Mouse (Mus musculus): ENCODE measurements around the gene Tagln2. TPM values are rescaled to one million over a fixed set of nuclear protein-coding genes. Genes with fewer than 3 reads are reported as not detected.

Tagln2 gene
- polyA plus RNA-seq, 1 experiment from 2014 or later = 233 TPM

DNA sequence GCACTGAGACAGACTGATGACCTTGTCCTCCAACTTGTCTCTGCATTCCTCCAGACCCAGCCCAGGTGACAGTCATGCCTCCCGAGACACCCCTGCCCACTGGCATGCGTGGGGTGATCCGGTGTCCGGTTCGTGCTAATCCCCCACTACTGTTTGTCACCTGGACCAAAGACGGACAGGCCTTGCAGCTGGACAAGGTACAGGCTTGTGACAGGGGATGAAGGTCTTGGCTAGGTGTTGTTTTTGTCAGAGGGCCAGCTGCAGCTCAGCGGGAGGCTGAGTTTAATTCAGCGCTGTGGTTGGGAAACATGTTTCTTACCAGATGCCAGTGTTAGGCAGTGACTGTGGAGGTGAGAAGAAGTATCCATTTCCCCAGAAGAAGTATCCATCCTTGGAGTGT lies 7.8 kb upstream of the Tagln2 start:
- H3K9me3 ChIP-seq = no peaks in the 10 kb centered on the region
- no peak overlapping the region for H3K27ac ChIP-seq
- H3K4me2 ChIP-seq = no peak overlapping the region
- H3K4me1 ChIP-seq = peaks cover 8% of the 10 kb centered on the region
- H3K4me3 ChIP-seq = no peak overlapping the region
- H3K27me3 ChIP-seq = no peaks in the 10 kb centered on the region
- H3K9ac ChIP-seq = no peak overlapping the region
- peaks cover 18% of the 10 kb centered on the region for H3K36me3 ChIP-seq
- no peak for ATAC-seq (ENCODE audit: insufficient number of reproducible peaks, low FRiP score, low TSS enrichment, low read depth)
- 76% methylated on average over 8 of the region's 8 CpGs for WGBS

DNA sequence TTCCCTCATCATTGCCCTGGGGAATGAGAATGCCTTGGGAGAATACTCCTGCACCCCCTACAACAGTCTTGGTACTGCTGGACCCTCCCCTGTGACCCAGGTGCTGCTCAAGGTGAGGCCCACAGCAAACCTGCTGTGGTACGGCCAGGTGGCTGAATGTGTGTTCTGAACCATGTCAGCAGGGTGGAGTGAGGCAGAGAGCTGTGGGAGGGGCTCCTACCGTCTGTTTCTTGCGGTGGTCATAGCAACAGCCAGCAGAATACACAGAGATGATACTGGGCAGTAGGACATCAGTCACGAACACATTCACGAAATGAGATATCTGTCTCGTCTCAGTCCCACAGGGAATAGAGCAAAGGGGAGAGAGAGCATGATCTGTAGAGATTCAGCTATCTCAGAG lies 6.3 kb upstream of the Tagln2 start:
- ATAC-seq (ENCODE audit: insufficient number of reproducible peaks, low FRiP score, low TSS enrichment, low read depth) = no peak
- Histone ChIP-seq H3K4me1 (peaks cover 6% of the 10 kb centered on the region), H3K4me2 (no peak overlapping the region), H3K27me3 (no peaks in the 10 kb centered on the region), H3K4me3 (no peak overlapping the region), H3K27ac (no peak overlapping the region), H3K9ac (no peak overlapping the region), H3K36me3 (peaks cover 21% of the 10 kb centered on the region), H3K9me3 (no peaks in the 10 kb centered on the region)
- 75% methylated on average over 6 of the region's 6 CpGs for WGBS

DNA sequence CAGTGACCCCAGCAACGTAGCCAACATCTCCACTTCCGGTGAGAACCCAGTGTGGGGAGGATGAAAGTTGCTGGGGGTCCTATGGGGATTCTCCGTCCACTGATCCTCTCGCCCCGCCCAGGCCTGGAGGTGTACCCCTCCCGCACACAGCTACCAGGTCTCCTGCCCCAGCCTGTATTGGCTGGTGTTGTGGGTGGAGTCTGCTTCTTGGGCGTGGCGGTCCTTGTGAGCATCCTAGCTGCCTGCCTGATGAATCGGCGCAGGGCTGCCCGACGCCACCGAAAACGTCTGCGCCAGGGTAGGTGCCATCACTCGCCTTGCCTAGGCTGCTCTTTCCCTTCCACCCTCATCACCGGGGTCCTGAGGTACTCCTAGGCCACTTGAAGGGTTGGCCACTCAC lies 3.8 kb upstream of the Tagln2 start:
- Histone ChIP-seq H3K4me2 (no peak overlapping the region), H3K36me3 (peaks cover 21% of the 10 kb centered on the region), H3K9ac (no peak overlapping the region), H3K27me3 (no peaks in the 10 kb centered on the region), H3K27ac (no peak overlapping the region), H3K4me3 (no peak overlapping the region), H3K9me3 (no peaks in the 10 kb centered on the region), H3K4me1 (peaks cover 18% of the 10 kb centered on the region)
- 84% methylated on average over 17 of the region's 17 CpGs for WGBS
- no peak for ATAC-seq (ENCODE audit: insufficient number of reproducible peaks, low FRiP score, low TSS enrichment, low read depth)

DNA sequence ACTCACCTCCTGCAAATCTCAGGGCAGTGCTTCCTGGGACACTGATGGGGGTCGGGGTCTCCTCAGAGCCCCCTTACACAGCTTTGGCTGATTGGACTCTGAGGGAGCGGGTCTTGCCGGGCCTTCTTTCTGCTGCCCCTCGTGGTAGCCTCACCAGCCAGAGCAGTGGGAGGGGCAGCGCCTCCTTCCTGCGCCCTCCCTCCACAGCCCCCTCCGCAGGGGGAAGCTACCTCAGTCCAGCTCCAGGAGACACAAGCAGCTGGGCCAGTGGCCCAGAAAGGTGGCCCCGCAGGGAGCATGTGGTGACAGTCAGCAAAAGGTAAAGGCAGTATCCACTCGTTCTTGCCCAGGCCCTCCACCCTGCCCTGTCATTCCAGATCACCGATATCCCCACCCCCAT lies 2.4 kb upstream of the Tagln2 start:
- H3K9ac ChIP-seq = no peak overlapping the region
- H3K27ac ChIP-seq = no peak overlapping the region
- H3K4me3 ChIP-seq = no peak overlapping the region
- H3K27me3 ChIP-seq = no peaks in the 10 kb centered on the region
- peaks cover 32% of the 10 kb centered on the region for H3K4me1 ChIP-seq
- no peaks in the 10 kb centered on the region for H3K9me3 ChIP-seq
- WGBS = 80% methylated on average over 10 of the region's 10 CpGs
- H3K36me3 ChIP-seq = peaks cover 21% of the 10 kb centered on the region
- no peak for ATAC-seq (ENCODE audit: insufficient number of reproducible peaks, low FRiP score, low TSS enrichment, low read depth)
- H3K4me2 ChIP-seq = no peak overlapping the region

DNA sequence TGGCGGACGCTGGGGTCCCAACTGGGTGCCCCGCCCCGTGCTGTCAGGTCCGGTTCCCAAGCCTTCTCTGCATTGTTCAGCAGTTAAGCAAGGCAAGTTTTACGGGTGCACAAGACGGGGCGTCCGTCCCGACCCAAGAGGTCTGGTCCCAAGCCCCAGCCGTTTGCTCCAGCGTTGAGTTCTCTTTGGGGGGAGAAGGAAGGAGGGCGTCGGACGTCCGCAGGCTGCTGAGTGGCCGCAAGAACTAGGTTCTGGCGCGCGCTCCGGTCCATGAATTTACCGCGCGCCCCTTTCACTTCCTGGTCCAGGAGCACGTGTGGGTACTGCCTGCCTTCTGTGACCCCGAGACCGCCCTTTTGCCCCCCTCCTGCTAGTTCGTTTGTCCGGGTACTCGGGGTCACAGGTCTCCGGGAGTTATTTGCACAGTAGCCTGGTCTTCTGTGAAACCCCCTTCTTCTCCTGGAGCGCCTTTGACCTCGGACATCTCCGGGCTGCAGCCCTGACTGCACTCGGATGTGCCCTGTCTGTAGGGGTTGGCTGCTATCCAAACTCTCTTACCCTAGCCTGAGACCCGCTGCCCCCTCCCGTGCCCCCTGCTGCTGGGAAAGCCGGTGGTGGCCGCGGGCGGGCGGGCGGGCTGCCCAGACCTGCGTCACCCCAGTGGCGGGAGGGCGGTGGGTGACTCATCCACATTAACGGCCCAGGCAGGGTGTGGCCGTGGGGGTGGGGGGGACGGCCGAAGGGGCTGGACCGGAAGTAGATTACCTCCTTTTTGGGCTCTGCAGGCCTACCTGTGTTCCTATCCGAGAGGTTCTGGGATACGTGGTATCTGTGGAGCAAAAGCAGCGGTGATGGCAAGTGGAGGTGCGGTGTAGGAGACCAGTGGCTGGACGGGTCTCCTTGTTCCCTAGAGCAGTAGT lies 864 bp downstream of the Tagln2 start:
- peak overlapping the region; percentile 85 for H3K27ac ChIP-seq
- H3K27me3 ChIP-seq = no peaks in the 10 kb centered on the region
- peak overlapping the region; percentile 41 for H3K9ac ChIP-seq
- no peaks in the 10 kb centered on the region for H3K9me3 ChIP-seq
- H3K4me2 ChIP-seq = peak overlapping the region; percentile 72
- ATAC-seq (ENCODE audit: insufficient number of reproducible peaks, low FRiP score, low TSS enrichment, low read depth) = 0 out of 2 replicates have a peak, but pooled peaks have one; percentile 17
- H3K36me3 ChIP-seq = peaks cover 22% of the 10 kb centered on the region
- peak overlapping the region; percentile 55 for H3K4me3 ChIP-seq
- peaks cover 58% of the 10 kb centered on the region for H3K4me1 ChIP-seq
- WGBS = under 1% methylated on average over 44 of the region's 56 CpGs

DNA sequence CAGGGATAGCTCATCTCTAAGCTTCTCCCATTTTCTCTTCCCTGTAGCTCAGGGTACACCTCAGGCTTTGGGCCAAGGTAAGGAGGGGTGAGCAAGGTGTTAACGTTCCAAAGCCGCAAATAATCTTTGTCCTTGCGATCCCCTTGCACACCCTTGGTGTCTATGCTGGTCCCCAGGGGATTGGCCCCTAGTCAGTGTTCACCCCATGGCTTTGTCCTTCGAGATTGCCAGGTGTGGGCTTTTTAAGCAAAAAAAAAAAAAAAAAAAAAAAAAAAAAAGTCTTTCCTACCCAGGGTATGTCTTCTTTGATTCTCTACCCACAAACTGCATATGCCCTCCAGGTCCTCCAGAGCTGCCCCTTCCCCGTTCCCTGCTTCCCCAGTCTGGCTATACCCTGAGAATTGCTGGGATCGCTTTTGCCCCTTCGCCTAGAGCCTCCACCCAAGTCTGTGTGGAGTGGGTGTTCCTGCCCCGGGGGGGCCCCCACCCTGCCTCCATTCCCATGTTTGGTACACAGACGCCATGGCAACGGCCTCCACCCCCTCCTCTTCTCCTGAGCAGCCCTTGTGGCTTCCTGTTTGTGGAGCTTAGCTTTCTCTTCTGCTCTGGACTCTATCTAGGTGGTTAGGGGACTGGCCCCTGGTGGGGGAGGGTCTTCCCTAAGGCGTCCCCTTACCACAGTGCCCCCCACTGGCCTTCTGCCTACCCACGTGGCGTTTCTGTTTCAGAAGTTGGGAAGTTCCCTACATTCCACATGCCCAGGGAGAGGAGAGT lies 1.7 kb downstream of the Tagln2 start:
- Histone ChIP-seq H3K4me3 (peak overlapping the region; percentile 55), H3K9me3 (no peaks in the 10 kb centered on the region), H3K4me1 (peaks cover 60% of the 10 kb centered on the region), H3K27me3 (no peaks in the 10 kb centered on the region), H3K27ac (peak overlapping the region; percentile 85), H3K9ac (no peak overlapping the region; the same call in 1 of the 2 replicates), H3K36me3 (peaks cover 21% of the 10 kb centered on the region), H3K4me2 (peak overlapping the region; percentile 72)
- 29% methylated on average over 13 of the region's 13 CpGs for WGBS
- no peak for ATAC-seq (ENCODE audit: insufficient number of reproducible peaks, low FRiP score, low TSS enrichment, low read depth)

DNA sequence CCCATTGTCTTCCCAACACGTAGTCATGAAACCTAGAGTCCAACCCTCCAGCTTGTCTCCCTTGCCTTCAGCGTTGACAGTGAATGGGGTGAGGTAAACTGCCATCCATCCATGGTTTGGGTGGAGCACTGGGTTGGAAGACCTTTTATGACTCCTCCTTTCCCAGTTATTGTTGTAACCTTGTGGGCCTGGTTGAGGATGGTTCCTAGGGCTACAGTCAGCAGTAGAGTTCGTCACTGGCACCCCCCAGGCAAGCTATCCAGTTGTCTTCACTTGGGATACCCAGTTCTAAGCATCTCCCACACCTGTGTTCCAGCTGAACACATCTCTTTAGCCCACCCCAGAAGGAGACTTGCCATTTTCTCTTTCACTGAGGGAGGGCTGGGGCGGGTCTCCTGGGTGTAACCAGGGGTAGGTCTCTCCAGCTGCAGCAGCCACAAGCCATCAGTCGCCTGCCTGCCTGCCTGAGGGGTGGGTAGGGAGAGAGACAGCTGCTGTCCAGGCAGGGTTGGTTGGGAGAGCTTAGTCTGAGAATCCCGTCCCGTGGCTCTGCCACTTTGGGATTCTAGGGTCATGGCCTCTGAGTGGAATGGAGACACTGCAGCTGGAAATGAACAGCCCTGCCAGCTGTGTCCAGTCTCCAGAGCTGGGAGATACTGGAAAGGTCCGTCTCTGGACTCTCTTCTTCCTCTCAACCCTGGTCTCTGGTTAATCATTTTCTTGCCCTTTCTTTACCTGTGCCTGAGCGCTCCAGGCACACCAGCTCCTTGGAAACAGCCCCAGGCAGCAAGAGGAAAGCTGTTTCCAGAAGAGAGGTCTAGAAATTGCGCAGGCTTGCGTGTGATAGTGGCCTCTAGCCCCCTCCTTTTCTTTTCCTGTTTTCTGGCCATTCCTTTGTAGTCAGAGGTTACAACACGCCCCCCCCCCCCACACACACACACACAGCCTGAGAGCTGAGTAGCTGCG lies 2.6 kb downstream of the Tagln2 start:
- peaks cover 68% of the 10 kb centered on the region for H3K4me1 ChIP-seq
- H3K27ac ChIP-seq = peak overlapping the region; percentile 85

DNA sequence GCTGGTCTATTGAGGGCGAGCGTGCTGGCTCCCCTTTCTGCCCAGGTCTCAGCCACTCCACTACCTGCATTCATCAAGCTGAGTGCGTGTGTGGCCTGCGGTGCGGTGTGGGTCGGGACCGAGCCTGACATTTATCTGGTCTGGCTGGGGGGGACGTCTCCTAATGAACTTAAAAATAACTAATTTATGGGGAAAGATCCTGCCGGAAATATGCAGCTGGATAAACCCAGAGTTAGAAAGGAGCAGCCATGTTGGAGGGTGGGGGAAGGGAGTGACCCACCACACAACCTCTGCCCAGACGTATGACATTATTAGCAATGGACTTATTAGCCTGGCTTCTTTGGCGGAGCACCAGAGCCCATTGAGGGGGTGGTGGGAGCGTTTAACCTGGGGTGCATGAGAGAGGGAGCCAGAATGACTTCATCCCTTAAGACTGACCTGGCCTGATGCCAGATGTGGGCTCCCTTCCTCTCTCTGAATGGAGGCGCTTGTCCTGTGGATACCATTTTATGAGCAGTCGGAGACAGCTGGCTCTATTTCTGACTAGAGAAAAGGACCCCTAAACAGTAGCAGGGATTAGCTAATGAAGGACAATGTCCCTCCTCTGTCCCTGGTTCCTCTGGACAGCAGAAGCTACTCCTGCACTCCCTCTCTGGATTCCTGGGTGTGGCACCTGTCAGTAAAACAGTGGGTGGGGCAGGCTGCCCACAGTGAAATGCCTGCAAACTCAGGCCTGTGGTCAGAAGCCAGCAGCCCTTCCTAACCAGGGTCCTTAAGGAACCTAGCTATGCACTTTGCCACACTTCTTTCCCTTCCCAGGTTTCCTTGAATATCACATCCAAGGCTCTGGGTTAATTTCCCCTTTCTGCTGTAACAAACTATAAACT lies 3.5 kb downstream of the Tagln2 start:
- Histone ChIP-seq H3K36me3 (peaks cover 18% of the 10 kb centered on the region; the same call in 1 of the 2 replicates), H3K4me1 (peaks cover 75% of the 10 kb centered on the region), H3K4me3 (peak overlapping the region; percentile 55; the same call in 1 of the 2 replicates), H3K27ac (peak overlapping the region; percentile 85), H3K27me3 (no peaks in the 10 kb centered on the region), H3K9me3 (no peaks in the 10 kb centered on the region), H3K4me2 (peak overlapping the region; percentile 72), H3K9ac (no peak overlapping the region)
- no peak for ATAC-seq (ENCODE audit: insufficient number of reproducible peaks, low FRiP score, low TSS enrichment, low read depth)
- WGBS = 32% methylated on average over 14 of the region's 14 CpGs

More for the DNA sequence above, 2.6 kb downstream of the Tagln2 start:
- no peak for ATAC-seq (ENCODE audit: insufficient number of reproducible peaks, low FRiP score, low TSS enrichment, low read depth)
- WGBS = 39% methylated on average over 12 of the region's 13 CpGs
- Histone ChIP-seq H3K9ac (no peak overlapping the region), H3K36me3 (peaks cover 20% of the 10 kb centered on the region), H3K9me3 (no peaks in the 10 kb centered on the region), H3K4me2 (peak overlapping the region; percentile 72), H3K27me3 (no peaks in the 10 kb centered on the region), H3K4me3 (peak overlapping the region; percentile 55)

DNA sequence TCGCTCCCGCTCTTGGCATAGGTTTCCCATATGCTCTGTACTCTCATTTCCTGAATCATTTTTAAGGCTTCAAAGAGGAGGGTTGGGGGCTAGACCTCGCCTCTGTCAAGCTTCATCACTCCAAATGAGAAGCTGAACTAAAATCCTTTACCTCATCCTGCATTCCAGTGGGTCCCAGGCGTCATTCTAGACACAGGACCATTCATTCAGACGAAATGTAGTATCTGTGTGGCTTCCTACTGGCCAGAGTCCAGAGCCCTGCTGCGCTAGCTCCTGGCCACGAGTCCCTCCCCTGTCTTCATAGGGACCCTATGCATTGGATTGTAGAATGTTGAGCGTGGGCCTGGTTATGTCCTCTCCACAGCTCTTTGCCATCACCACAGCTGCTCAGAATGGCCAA lies 4.9 kb downstream of the Tagln2 start:
- H3K4me2 ChIP-seq = no peak overlapping the region
- H3K4me1 ChIP-seq = peaks cover 70% of the 10 kb centered on the region
- H3K27me3 ChIP-seq = no peaks in the 10 kb centered on the region
- H3K9me3 ChIP-seq = no peaks in the 10 kb centered on the region
- no peak overlapping the region for H3K27ac ChIP-seq
- 60% methylated on average over 8 of the region's 8 CpGs for WGBS
- H3K4me3 ChIP-seq = no peak overlapping the region
- peaks cover 18% of the 10 kb centered on the region for H3K36me3 ChIP-seq
- H3K9ac ChIP-seq = no peak overlapping the region
- ATAC-seq (ENCODE audit: insufficient number of reproducible peaks, low FRiP score, low TSS enrichment, low read depth) = no peak

DNA sequence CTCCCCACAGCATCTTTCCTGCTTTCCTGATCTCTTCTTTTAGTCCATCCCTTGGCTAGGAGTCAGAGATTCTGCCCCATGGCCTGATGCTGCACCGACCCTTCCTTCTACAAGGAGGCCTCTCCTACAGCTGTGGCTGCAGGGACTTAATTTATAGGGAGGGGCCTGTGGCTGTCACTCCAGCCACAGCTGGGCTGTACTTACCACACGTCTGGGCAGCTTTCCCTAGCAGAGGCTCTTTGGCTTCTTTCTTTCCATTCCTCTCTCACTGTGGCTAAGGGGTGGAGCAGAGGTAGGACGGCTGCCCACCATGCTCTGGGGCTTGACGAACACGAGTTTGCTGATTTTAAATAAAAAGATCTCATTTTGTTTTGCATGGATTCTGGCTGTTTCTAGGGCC lies 7.2 kb downstream of the Tagln2 start:
- Histone ChIP-seq H3K27ac (peak overlapping the region; percentile 47; the same call in 1 of the 2 replicates), H3K9ac (no peak overlapping the region), H3K4me3 (no peak overlapping the region), H3K9me3 (no peaks in the 10 kb centered on the region), H3K27me3 (no peaks in the 10 kb centered on the region), H3K36me3 (peaks cover 18% of the 10 kb centered on the region), H3K4me1 (peaks cover 48% of the 10 kb centered on the region), H3K4me2 (no peak overlapping the region)
- peak; percentile 18; the same call in 1 of the 2 replicates for ATAC-seq (ENCODE audit: insufficient number of reproducible peaks, low FRiP score, low TSS enrichment, low read depth)
- WGBS = 34% methylated on average over 5 of the region's 5 CpGs
